Mouse (Mus musculus) midbrain, postnatal 0 days (tissue): ENCODE results near the gene Gnpat. TPM values are rescaled to one million over a fixed set of nuclear protein-coding genes. Genes with fewer than 3 reads are reported as not detected.

ENCODE experiments used
- ATAC-seq: fragments of 200-750 bp; cut with Nextera tagmentation; 2 replicates; pipeline ENCODE4 v1.8.0; 2017; ENCODE audit warnings: moderate number of reproducible peaks, mild to moderate bottlenecking, moderate TSS enrichment, moderate library complexity; ENCODE audit not compliant: low FRiP score
- DNase-seq: peaks from one replicate; pipeline ENCODE4 v3.0.0-alpha.2; 2015; ENCODE audit warnings: low spot score
- H3K27ac ChIP-seq: fragments of 300-500 bp; sonication (generic); 2 replicates; pipeline ENCODE4 v1.5.1; 2014; ENCODE audit warnings: low read depth, mild to moderate bottlenecking, low read length, mixed read lengths
- H3K27me3 ChIP-seq: fragments of 300-500 bp; sonication (generic); 2 replicates; pipeline ENCODE4 v1.6.1; 2014; ENCODE audit warnings: low read length, control low read depth, mixed read lengths; ENCODE audit not compliant: insufficient read depth
- H3K36me3 ChIP-seq: fragments of 300-500 bp; sonication (generic); 2 replicates; pipeline ENCODE4 v1.6.1; 2014; ENCODE audit warnings: low read length, control low read depth, mixed read lengths; ENCODE audit not compliant: insufficient read depth
- H3K4me1 ChIP-seq: fragments of 300-500 bp; sonication (generic); 2 replicates; pipeline ENCODE4 v1.6.1; 2014; ENCODE audit warnings: mild to moderate bottlenecking, control low read depth, antibody characterized with exemption, low read length, mixed read lengths; ENCODE audit not compliant: insufficient read depth
- H3K4me2 ChIP-seq: fragments of 300-500 bp; sonication (generic); 2 replicates; pipeline ENCODE4 v1.6.1; 2014; ENCODE audit warnings: low read depth, mild to moderate bottlenecking, low read length, mixed read lengths; ENCODE audit not compliant: poor library complexity, severe bottlenecking
- H3K4me3 ChIP-seq: fragments of 300-500 bp; sonication (generic); 2 replicates; pipeline ENCODE4 v1.5.1; 2014; ENCODE audit warnings: low read depth, mild to moderate bottlenecking, low read length, moderate library complexity
- H3K9ac ChIP-seq: fragments of 300-500 bp; sonication (generic); replicated peaks from 2 replicates; pipeline ENCODE4 v1.6.1; 2014; ENCODE audit warnings: mild to moderate bottlenecking, low read length, moderate library complexity, mixed read lengths; ENCODE audit not compliant: poor library complexity, severe bottlenecking
- H3K9me3 ChIP-seq: fragments of 300-500 bp; sonication (generic); 2 replicates; pipeline ENCODE4 v1.6.1; 2016; ENCODE audit warnings: low read length, control low read depth
- CTCF ChIP-seq: IDR thresholded peaks from 2 replicates; pipeline ENCODE4 v1.5.1; 2016; ENCODE audit warnings: antibody characterized with exemption, mild to moderate bottlenecking
- WGBS: fragments of 180-500 bp; shearing (Covaris S2); extraction: QIAGEN DNeasy Blood & Tissue Kit; methylation state at CpG from one replicate; pipeline ENCODE4 v1.1.7; 2014; 5-methylcytosine and 5-hydroxymethylcytosine counted together
- polyA plus RNA-seq: library from polyadenylated mRNA; unstranded; fragments of >200 nt; fragmentation: Nextera tagmentation; extraction: Ambion mirVana; gene quantifications from 2 replicates; pipeline ENCODE4 v1.2.1, GENCODE M21; 2015
- total RNA-seq: library from RNA; depleted of rRNA; stranded (reverse); fragments of >200 nt; gene quantifications from 2 replicates; pipeline ENCODE4 v1.2.3, GENCODE M21; 2014

Gnpat gene
- total and polyA plus RNA-seq, 2 experiments from 2014 or later: 45.1 to 48.2 TPM

DNA sequence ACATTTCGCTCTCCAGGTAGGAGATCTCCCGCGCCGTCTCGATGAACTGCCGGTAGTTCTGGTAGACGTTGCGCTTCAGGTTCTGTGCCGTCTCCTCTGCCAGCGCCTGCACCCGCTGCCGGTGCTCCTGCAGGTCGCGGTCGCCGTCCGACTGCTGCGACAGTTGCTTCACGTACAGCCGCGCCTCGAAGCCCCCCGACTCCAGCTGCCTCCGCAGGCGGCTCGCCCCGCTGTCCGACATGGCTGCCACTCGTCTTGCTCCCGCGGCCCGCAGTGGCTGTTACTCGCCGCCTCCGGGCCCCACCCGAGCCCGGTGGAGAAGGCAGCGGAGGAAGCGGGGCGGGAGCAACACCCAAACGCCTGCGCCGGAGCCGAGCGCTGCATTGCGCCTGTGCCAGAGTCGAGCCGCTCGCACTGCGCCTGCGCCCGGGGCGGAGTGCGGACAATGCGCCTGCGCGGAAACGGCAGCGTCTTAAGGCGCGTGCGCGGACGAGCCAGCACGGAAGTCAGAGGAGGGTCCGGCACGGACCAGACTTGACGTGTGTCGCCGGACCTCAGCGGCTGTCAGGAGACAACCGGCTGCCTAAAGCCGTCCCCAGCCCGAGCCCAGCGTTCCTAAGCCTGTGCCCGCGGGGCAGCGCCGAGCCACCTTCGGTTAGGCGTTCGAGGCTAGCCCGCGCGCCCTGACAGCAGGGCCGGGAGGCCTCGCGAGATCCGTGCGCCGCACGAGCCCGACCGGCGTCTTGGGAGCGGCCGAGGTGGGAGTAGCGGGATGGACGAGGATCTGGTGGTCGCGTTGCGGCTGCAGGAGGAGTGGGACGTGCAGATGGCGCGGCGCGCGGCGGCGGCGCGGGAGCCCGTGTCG, 34.8 kb downstream of the Gnpat start, which contains the start of the genes Exoc8 and Sprtn:
Gene Exoc8, minus strand, starts transcription at position 320 of the 865 bp plus-strand sequence.
Gene Sprtn, plus strand, starts transcription at position 501 of the 865 bp plus-strand sequence.
- DNase-seq (peak; percentile 97), ATAC-seq (peak; percentile 88)
- no peak for TF ChIP-seq CTCF
- Histone ChIP-seq H3K4me1 (peaks cover 11% of the 10 kb centered on the region), H3K4me3 (peak within 1 kb of the TSS; percentile 76), H3K9me3 (no peaks in the 10 kb centered on the region), H3K9ac (peak within 1 kb of the TSS; percentile 87), H3K4me2 (peak within 1 kb of the TSS; percentile 91), H3K27ac (peak within 1 kb of the TSS; percentile 91), H3K27me3 (no peaks in the 10 kb centered on the region), H3K36me3 (peaks cover 29% of the 10 kb centered on the region)
- under 1% methylated on average over 107 of the region's 114 CpGs for WGBS

DNA sequence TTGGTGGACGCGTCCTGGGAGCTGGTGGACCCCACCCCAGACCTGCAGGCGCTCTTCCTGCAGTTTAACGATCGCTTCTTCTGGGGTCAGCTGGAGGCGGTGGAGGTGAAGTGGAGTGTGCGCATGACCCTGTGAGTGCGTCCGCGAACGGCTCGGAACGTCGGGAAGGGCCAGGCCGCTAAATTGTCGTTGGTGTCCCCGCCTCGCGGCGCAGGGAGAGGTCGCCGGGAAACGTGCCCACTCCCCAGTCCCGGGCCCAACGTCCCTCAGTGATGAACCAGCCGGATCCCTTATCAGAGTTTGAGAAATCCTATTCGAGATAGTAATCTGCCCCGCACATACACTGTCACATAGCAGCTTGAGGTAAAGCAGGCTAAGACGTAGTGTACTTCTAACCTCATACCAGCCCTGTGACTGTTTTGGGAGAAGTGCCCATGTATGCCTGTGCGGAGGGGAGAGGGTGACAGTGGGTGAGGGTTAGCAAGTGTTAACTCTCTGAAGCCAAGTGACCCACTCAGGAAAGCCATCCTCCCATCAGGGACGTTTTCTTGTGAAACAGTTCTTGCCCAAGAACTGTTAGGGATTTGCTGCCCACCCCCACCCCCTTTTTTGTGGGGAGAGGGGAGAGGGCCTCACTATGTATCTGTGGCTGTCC, 35.5 kb downstream of the Gnpat start:
- TF ChIP-seq CTCF: no peak
- peak overlapping the region; percentile 91 for H3K4me2 ChIP-seq
- H3K4me1 ChIP-seq: peaks cover 11% of the 10 kb centered on the region
- 7% methylated on average over 31 of the region's 31 CpGs for WGBS
- no peak for ATAC-seq
- H3K9ac ChIP-seq: peak overlapping the region; percentile 87
- peak overlapping the region; percentile 91 for H3K27ac ChIP-seq
- DNase-seq: no peak
- H3K9me3 ChIP-seq: no peaks in the 10 kb centered on the region
- no peaks in the 10 kb centered on the region for H3K27me3 ChIP-seq
- H3K4me3 ChIP-seq: peak overlapping the region; percentile 76
- peaks cover 37% of the 10 kb centered on the region for H3K36me3 ChIP-seq

DNA sequence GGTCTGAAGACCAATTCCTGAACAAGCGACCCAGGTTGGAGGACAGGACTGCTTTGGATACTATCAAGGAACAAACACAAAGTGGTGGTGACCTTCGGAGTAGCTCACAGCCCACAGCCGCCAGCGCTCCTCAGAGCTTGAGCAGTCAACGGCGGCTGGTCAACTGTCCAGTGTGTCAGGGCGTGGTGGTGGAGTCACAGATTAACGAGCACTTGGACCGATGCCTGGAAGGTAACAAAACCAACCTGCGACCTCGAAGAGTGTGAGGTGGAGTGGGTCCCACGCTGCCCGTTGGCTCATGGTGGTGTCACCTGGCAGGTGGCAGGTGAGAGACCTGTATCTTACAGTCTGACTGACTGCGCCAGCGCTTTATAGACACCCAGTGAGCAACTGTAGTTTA, 40.4 kb downstream of the Gnpat start:
- Histone ChIP-seq H3K4me2 (no peak overlapping the region), H3K4me1 (peaks cover 5% of the 10 kb centered on the region), H3K4me3 (no peak overlapping the region), H3K36me3 (peaks cover 42% of the 10 kb centered on the region), H3K27me3 (no peaks in the 10 kb centered on the region), H3K9me3 (no peaks in the 10 kb centered on the region), H3K9ac (no peak overlapping the region), H3K27ac (no peak overlapping the region)
- ATAC-seq: no peak
- WGBS: 98% methylated on average over 15 of the region's 15 CpGs
- DNase-seq: no peak
- TF ChIP-seq CTCF: no peak

DNA sequence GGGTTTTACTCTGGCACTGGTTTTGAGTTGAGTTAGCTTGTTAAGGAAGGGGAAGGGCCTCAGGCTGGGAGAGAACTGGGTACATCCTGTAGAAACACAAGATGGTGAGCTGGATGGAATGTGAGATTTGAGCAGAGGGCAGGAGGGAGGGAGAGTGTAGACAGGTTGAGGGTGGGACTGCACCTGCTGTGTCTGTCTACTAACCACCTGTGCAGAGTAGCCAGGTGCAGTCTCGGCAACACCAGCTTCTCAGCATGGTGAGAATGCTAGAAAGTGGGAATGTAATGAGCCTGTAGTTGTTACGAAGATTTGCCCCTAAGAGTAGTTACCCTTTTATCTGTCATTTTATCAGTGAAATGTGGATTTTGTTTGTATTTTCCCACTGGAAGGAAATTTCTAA, 42.6 kb downstream of the Gnpat start:
- no peaks in the 10 kb centered on the region for H3K4me1 ChIP-seq
- TF ChIP-seq CTCF: no peak
- H3K4me3 ChIP-seq: no peak overlapping the region
- 98% methylated on average over 2 of the region's 2 CpGs for WGBS
- ATAC-seq (no peak), DNase-seq (no peak)
- no peaks in the 10 kb centered on the region for H3K27me3 ChIP-seq
- H3K4me2 ChIP-seq: no peak overlapping the region
- H3K36me3 ChIP-seq: peaks cover 49% of the 10 kb centered on the region
- no peak overlapping the region for H3K27ac ChIP-seq
- H3K9ac ChIP-seq: no peak overlapping the region
- H3K9me3 ChIP-seq: no peaks in the 10 kb centered on the region

DNA sequence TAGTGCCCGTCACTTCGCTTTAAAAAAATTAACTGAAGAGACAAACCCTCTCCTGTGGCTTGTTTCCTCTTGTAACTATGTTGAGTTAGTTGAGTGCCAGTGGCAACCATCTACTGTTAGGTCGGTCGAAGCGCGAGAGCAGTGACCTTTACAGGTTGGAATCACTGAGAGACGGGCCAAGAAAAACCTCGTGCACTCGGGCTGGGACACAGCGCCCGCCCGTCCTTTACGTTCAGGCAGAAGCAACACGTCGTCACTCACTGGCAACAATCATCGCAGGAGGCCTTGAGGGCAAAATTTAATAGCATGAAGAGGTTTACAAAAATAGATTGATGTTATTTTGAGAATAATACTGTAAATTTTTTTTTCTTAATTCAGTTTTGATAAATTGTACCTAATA, 47.1 kb downstream of the Gnpat start:
- Histone ChIP-seq H3K27me3 (no peaks in the 10 kb centered on the region), H3K9me3 (no peaks in the 10 kb centered on the region), H3K4me1 (no peaks in the 10 kb centered on the region), H3K4me2 (no peak overlapping the region), H3K36me3 (peaks cover 51% of the 10 kb centered on the region), H3K9ac (no peak overlapping the region), H3K4me3 (no peak overlapping the region), H3K27ac (no peak overlapping the region)
- no peak for DNase-seq
- ATAC-seq: no peak
- TF ChIP-seq CTCF: no peak
- WGBS: 94% methylated on average over 16 of the region's 16 CpGs

DNA sequence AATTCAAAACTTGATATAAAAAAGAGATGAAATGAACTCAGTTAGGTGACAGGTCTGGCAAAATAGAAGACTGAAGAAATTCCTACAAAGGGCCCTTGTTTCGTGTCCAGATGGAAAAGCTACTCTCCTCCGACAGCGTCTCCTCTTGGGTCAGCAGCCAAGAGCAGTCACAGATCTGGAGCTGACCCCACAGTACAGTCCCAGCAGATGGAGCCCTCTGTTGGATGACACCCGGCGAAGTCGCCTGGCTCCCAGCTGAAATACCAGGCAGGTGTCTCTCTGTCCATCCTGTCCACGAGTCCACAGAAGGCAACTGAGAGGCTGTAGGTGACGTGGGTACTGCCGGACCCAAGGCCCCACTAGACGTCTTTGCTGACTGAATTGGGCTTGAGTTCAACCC, 47.5 kb downstream of the Gnpat start:
- Histone ChIP-seq H3K4me2 (no peak overlapping the region), H3K36me3 (peaks cover 54% of the 10 kb centered on the region), H3K9ac (no peak overlapping the region), H3K27ac (no peak overlapping the region), H3K9me3 (no peaks in the 10 kb centered on the region), H3K27me3 (no peaks in the 10 kb centered on the region), H3K4me3 (no peak overlapping the region), H3K4me1 (no peaks in the 10 kb centered on the region)
- TF ChIP-seq CTCF: peak; percentile 8; the same call in 1 of the 2 replicates
- no peak for ATAC-seq
- DNase-seq: no peak
- WGBS: 80% methylated on average over 10 of the region's 10 CpGs
